Mouse (Mus musculus) cerebellum, postnatal 36 days (tissue): ENCODE data around the gene Tob2.

ENCODE experiments used
- DNase-seq, 2 experiments: peaks; one replicate each; pipeline ENCODE4 v3.0.0; 2021 to 2022; ENCODE audit warnings: mixed read lengths in 2 of 2

The Tob2 gene

GRCm38 (mm10) chr15:81836124-81836821 lies 22.3 kb downstream of the Tob2 start:
- DNase-seq, result peak; percentile 83 to 85

DNA sequence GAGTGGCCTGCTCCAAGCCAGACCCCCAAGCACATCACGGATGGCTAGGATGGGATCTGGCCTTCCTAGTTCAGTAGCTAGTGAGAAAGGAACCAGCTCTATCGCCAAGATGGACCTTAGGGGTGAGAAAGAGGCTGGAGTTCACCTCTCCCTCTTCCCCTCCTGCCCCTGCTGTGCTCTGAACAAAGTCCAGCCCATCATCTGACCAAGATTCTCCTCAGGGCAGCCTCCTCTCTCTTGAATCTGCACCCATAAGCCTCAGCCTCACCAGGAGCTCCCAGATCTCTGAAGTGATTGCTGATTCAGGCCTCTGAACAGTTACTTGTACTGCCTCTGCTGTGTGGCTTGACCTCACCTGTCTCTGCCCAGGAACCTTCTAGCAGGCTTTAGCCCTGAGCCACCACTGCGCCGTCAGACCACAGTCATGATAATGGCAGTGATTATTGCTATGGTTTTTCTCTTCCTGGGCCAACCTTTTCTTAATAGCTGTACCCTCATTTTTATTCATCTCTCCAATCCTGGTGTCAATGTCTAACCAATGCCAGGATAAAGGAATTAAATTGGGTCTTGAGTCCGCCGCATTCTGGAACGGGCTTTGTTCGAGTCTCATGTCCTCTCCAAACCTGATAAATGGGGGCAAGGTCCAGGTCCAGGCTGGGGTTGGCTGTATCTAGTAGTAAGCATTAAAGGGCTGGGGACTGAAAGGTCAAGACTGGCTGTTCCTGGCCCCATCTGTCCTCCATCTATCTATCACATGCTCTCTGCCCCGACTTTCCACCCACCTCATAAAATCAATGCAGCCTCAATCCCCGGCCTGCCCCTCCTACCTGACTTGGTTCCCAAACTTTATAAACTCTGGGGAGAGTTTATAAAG lies 23.4 kb downstream of the Tob2 start:
- no peak for DNase-seq

DNA sequence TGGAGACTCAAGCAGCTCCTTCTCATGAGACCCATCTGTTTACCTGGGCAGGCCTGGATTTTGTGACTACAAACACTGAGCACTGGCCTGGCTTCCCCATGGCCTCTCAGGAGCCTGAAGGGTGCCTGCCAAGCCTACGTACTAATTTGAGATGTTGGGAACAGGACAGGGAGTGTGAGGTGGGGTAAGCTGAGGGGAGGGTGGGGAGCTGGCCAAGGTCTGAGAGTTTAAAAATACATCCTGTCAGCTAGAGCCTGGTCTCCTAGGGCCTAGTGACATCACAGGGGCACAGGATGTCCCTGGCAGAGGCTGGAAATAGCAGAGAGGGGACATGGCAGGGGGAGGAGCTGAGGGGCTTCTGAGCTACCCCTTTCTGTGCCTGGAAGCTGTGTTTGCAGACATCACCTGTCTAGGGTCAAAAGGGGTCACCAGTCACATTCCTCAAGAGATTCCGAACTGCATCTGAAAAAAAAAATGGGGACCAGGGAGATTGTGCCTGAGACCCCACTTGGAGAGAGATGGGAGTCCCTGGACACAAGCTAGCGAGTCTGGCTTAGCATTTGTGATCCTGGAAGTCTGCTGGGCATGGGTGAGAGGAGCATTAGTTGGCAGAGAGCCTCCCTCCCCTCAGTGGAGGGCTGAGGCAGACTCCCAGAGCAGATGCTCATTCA lies 24.3 kb downstream of the Tob2 start:
- DNase-seq, result peak in 1 of 2 experiments; percentile 63

DNA sequence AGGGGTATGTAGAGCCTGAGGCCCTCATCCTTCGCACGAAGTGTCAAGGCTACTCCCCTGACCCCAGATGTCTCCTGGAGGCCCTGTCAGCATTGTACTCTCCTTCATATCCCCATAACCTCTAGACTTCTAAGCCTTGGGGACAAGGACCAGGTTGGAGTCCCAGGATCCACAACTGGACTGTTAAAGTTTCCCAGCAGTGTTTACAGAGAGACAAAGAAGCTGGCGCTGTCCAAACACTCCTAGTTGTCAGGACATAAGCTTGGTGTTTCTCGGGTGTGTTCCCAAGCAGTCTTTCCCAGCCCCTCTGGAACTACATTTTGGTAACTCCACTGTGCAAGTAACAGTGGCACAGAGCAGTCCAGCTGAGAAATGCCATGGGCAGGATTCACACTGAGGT lies 25.1 kb downstream of the Tob2 start:
- DNase-seq, result no peak

GRCm38 (mm10) chr15:81832219-81832618 lies 26.4 kb downstream of the Tob2 start:
- no peak for DNase-seq

- peak; percentile 93 to 94 for DNase-seq
These were observed 27.3 kb downstream of the Tob2 start for GRCm38 (mm10) chr15:81831136-81831825.

DNA sequence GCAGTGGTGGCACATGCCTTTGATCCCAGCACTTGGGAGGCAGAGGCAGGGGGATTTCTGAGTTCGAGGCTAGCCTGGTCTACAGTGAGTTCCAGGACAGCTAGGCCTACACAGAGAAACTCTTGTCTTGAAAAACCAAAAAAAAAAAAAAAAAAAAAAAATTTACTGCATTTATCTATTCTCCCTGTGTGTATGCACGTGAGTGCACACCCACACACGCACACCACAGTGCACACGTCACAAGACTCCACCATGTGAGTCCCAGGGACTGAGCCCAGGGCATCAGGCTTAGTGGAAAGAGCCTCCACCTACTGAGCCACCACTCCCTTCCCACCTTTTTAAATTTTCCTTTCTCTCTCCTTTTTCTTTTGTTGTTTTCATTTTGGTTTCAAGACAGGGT lies 28.1 kb downstream of the Tob2 start:
- no peak for DNase-seq

DNA sequence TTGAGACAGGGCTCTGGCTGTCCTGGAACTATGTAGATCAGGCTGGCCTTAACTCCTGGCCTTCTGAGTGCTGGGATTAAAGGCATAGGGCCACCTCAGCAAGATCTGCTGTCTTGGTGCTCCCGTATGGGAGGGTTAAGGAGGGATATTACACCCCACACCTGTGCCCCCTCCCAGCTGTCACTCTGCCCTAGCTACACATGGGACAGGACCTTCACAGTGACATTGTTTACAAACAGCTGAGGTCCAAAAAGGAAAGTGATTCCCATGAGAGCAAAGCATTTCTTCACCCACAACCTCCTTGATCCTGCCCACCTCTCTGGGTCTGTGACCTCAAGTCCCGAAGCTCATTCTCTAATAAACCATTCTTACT lies 29.4 kb downstream of the Tob2 start:
- no peak for DNase-seq

- DNase-seq, result no peak
These were observed 30.0 kb downstream of the Tob2 start for GRCm38 (mm10) chr15:81828426-81829207.

DNA sequence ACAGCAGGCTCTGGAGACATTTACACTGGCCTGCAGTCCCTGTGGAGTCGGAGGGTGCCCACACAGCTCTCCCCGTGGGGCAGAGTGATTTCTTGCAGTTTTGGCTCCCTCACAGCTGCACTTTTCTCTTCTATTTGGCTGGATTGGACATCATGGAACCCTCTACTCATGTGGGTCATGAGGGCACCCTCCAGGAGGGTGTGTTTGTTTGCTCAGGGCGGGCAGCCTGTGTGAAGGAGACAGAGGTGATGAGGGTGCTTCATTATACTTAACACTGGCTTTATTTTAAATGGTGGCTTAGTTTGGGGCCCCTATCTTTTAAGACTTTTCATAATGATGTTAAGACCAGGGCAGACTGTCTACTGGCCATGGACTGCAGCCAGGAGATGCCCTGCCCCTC lies 33.8 kb downstream of the Tob2 start:
- DNase-seq, result no peak

- no peak for DNase-seq
These were observed 36.0 kb downstream of the Tob2 start for GRCm38 (mm10) chr15:81822631-81823030.

- DNase-seq, result no peak
These were observed 40.2 kb downstream of the Tob2 start for GRCm38 (mm10) chr15:81818404-81818803.

GRCm38 (mm10) chr15:81814716-81815370 lies 43.8 kb downstream of the Tob2 start:
- peak; percentile 47 to 60 for DNase-seq

DNA sequence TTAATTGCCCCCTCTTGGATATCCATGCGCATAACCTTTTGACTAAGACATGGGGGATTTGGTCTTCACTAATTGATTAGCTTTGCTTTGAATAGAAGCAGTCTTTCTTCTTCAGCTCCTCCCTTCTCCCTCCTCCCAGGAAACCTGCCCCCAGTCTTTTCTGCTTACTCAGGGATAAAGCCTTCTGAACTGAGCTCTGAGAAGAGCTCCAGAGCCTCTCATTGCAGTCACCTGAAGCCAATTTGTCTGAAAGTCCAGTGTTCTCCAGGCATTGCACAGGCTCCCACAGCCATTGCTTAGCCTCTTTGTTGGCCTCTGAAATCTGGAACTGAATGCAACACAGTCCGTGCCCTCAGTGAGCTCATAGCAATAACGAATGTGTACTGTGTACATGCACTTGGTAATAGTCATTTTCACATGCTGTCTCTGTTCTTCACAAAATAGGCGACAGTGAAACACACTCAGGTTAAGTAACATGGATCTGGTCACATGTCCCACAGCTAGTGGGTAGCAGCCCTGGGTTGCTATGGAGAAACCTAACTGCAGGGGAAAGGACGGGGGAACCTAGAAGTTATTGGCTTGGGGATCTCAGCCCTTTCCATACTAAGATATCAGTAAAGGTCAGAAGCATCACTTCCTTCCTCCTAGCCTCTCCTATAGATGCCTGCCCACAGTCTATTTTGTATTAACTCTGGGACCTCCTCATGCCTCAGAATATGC lies 44.5 kb downstream of the Tob2 start:
- no peak for DNase-seq

- no peak for DNase-seq
These were observed 45.6 kb downstream of the Tob2 start for GRCm38 (mm10) chr15:81812696-81813631.

DNA sequence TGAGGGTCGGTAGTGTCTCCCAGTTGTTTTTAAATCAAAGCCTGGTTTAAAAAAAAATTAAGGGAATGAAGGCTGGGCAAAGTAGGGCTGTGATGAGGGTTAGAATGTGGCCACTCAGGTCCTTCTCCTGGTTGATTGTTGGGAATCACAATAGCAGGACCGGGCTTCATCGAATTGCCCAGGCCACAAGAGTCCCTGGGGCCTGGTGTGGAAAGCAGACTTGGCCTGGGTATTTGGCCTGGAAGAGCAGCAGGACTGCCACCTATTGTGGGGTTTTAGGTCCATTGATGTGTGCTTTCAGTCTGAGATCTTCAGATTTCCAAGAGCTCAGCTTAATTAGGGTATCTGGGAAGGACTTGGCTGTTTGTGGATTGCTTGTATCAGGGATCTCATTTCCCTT lies 46.3 kb downstream of the Tob2 start:
- no peak for DNase-seq

- DNase-seq, result no peak
These were observed 47.0 kb downstream of the Tob2 start for GRCm38 (mm10) chr15:81811599-81811996.

GRCm38 (mm10) chr15:81810671-81811598 lies 47.7 kb downstream of the Tob2 start:
- peak; percentile 96 to 99 for DNase-seq

DNA sequence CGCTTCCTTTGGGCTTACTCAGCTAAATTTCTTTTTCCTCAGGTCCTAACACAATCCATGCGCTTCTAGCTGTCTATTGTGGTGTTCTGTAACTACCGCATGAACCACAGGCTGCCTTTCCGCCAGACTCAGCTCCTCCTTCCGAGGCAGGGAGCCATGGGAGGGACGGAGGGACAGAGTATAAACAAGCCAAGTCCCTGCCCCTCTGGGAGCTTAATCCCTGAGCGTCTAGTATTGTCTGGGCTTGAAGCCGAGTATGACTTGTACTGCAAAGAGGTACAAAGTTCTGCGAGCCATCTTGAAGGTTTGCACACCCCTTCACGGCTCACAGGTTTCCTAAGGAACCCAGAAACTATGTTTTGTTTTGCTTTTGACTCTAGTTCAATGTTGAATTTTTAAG lies 48.4 kb downstream of the Tob2 start:
- peak; percentile 81 to 85 for DNase-seq
